Mouse (Mus musculus): ENCODE results near the gene Eefsec. TPM values are rescaled to one million over a fixed set of nuclear protein-coding genes. Genes with fewer than 3 reads are reported as not detected.

The Eefsec gene
- polyA plus RNA-seq, 1 experiment from 2014 or later, result 37.7 TPM

- H3K4me1 ChIP-seq, result peaks cover 16% of the 10 kb centered on the region; the same call in 1 of the 2 replicates
- no peaks in the 10 kb centered on the region for H3K9me3 ChIP-seq
- no peak for ATAC-seq (ENCODE audit: borderline replicate concordance, extremely low read depth, low FRiP score, low TSS enrichment)
- 48% methylated on average over 5 of the region's 5 CpGs for WGBS
- no peak overlapping the region for H3K4me2 ChIP-seq
- H3K9ac ChIP-seq, result no peak overlapping the region
- no peak overlapping the region for H3K27ac ChIP-seq
- no peak overlapping the region for H3K4me3 ChIP-seq
- no peaks in the 10 kb centered on the region for H3K27me3 ChIP-seq
- no peaks in the 10 kb centered on the region for H3K36me3 ChIP-seq
Measured at GRCm38 (mm10) chr6:88409492-88409891, 36.8 kb downstream of the Eefsec start.

DNA sequence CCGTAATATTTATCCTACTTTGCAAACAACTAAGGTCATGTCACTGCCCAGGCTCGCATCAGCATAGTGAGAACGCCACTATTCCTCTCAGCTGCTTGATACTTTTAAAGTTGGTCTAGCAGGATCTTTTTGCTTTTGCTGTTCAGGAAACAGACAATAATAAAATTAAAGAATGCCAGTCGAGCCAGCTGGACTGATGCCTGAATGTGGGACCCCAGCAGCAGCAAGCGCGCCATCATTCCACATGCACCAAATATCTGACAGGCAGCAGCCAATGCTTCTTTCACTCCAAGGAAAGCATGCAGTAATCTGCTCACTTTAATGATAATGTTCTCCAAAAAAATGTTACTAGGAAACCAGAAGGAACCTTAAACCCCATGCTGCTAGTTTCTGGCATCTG is 45.9 kb downstream of the Eefsec start:
- WGBS, result 52% methylated on average over 6 of the region's 6 CpGs
- Histone ChIP-seq H3K27ac (no peak overlapping the region), H3K4me3 (no peak overlapping the region), H3K4me2 (no peak overlapping the region), H3K4me1 (no peaks in the 10 kb centered on the region), H3K27me3 (no peaks in the 10 kb centered on the region), H3K9ac (no peak overlapping the region), H3K9me3 (no peaks in the 10 kb centered on the region), H3K36me3 (no peaks in the 10 kb centered on the region)
- ATAC-seq (ENCODE audit: borderline replicate concordance, extremely low read depth, low FRiP score, low TSS enrichment), result no peak

DNA sequence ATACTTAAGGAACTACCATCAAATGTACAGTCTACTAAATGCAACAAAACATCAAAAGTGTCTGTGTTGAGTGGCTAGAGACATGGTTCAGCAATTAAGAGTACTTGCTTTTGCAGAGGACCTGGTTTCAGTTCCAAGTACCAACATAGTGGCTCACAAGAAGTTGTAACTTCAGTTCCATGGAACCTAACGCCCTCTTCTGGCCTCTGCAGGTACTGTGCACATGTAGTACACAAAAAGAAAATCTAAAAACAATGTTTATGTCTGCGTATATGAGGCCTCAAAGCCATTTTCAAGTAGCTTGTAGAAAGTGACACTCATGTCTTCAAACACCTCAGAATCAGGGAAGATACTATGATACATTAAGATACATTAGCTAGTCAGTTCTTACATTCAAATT is 48.4 kb downstream of the Eefsec start:
- Histone ChIP-seq H3K4me1 (no peaks in the 10 kb centered on the region), H3K27me3 (no peaks in the 10 kb centered on the region), H3K27ac (no peak overlapping the region), H3K4me3 (no peak overlapping the region), H3K9me3 (no peaks in the 10 kb centered on the region), H3K36me3 (no peaks in the 10 kb centered on the region), H3K4me2 (no peak overlapping the region), H3K9ac (no peak overlapping the region)
- 64% methylated on average over 2 of the region's 2 CpGs for WGBS
- no peak for ATAC-seq (ENCODE audit: borderline replicate concordance, extremely low read depth, low FRiP score, low TSS enrichment)

- Histone ChIP-seq H3K36me3 (no peaks in the 10 kb centered on the region), H3K4me3 (no peak overlapping the region), H3K9ac (no peak overlapping the region), H3K4me2 (no peak overlapping the region), H3K4me1 (peaks cover 38% of the 10 kb centered on the region), H3K27ac (peak overlapping the region; percentile 68), H3K9me3 (no peaks in the 10 kb centered on the region), H3K27me3 (no peaks in the 10 kb centered on the region)
- 56% methylated on average over 5 of the region's 5 CpGs for WGBS
- peak; percentile 62; the same call in 1 of the 2 replicates for ATAC-seq (ENCODE audit: borderline replicate concordance, extremely low read depth, low FRiP score, low TSS enrichment)
Measured at GRCm38 (mm10) chr6:88388946-88389345, 57.4 kb downstream of the Eefsec start.

DNA sequence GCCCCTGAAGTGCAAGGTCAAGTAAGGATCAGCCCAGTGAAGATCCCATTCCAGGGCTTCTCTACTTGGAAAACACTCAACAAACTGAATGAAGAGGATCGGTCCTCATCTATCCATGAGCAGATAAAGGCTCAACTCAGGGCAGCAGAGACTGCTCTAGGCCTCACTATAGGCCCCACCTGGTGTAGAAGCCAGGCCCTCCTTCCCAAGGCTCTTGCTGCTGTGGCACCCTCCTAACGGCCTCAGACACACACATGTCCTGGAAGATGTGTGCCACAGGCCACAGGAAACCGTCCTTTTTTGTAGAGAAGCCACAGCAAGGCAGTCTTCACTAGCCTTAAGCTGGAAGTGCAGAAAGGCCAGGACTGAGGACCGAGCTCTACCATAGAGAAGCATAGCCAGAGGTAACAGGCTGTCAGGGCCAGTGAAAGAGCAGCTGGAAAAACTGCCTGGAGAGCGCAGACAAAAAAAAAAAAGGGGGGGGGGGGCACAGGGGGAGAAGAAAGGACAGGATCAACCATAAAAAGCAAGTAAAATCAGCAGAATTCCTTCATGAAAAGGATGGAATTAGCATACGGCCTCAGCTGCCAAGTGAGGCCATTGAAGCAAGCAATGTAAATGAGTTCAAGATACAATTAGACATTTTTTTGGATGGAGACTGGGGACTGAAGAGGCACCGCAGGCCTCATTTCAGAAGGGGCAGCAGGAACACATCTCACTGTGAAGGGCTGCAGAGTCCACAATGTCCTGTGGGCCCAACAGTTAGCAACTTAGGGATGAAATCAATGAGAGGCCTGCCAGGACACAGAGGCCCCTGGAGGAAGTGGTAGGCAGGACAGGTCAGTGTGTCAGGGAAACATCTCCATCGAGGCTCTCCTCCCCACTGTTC is 58.3 kb downstream of the Eefsec start:
- ATAC-seq (ENCODE audit: borderline replicate concordance, extremely low read depth, low FRiP score, low TSS enrichment), result peak; percentile 53; the same call in 1 of the 2 replicates
- no peaks in the 10 kb centered on the region for H3K27me3 ChIP-seq
- peak overlapping the region; percentile 68 for H3K27ac ChIP-seq
- H3K4me2 ChIP-seq, result no peak overlapping the region
- no peaks in the 10 kb centered on the region for H3K9me3 ChIP-seq
- H3K36me3 ChIP-seq, result no peaks in the 10 kb centered on the region
- H3K4me1 ChIP-seq, result peaks cover 38% of the 10 kb centered on the region
- 63% methylated on average over 8 of the region's 8 CpGs for WGBS
- H3K4me3 ChIP-seq, result no peak overlapping the region
- no peak overlapping the region for H3K9ac ChIP-seq

GRCm38 (mm10) chr6:88384420-88385053 is 61.8 kb downstream of the Eefsec start:
- 63% methylated on average over 8 of the region's 8 CpGs for WGBS
- Histone ChIP-seq H3K36me3 (no peaks in the 10 kb centered on the region), H3K27me3 (no peaks in the 10 kb centered on the region), H3K9me3 (no peaks in the 10 kb centered on the region), H3K27ac (no peak overlapping the region), H3K4me2 (no peak overlapping the region), H3K4me1 (peaks cover 41% of the 10 kb centered on the region), H3K9ac (no peak overlapping the region), H3K4me3 (no peak overlapping the region)
- ATAC-seq (ENCODE audit: borderline replicate concordance, extremely low read depth, low FRiP score, low TSS enrichment), result no peak

- no peak overlapping the region for H3K27ac ChIP-seq
- no peaks in the 10 kb centered on the region for H3K27me3 ChIP-seq
- no peak overlapping the region for H3K4me3 ChIP-seq
- H3K9me3 ChIP-seq, result no peaks in the 10 kb centered on the region
- no peak overlapping the region for H3K4me2 ChIP-seq
- ATAC-seq (ENCODE audit: borderline replicate concordance, extremely low read depth, low FRiP score, low TSS enrichment), result no peak
- peaks cover 38% of the 10 kb centered on the region for H3K4me1 ChIP-seq
- H3K9ac ChIP-seq, result no peak overlapping the region
- H3K36me3 ChIP-seq, result no peaks in the 10 kb centered on the region
Measured at GRCm38 (mm10) chr6:88383734-88384133, 62.6 kb downstream of the Eefsec start.

- H3K27ac ChIP-seq, result no peak overlapping the region
- H3K4me1 ChIP-seq, result peaks cover 15% of the 10 kb centered on the region; the same call in 1 of the 2 replicates
- WGBS, result 31% methylated on average over 3 of the region's 3 CpGs
Measured at GRCm38 (mm10) chr6:88379756-88380155, 66.6 kb downstream of the Eefsec start.

GRCm38 (mm10) chr6:88378829-88379228 is 67.5 kb downstream of the Eefsec start:
- 68% methylated on average over 1 of the region's 1 CpGs for WGBS
- ATAC-seq (ENCODE audit: borderline replicate concordance, extremely low read depth, low FRiP score, low TSS enrichment), result no peak
- Histone ChIP-seq H3K9ac (no peak overlapping the region), H3K4me3 (no peak overlapping the region), H3K4me2 (no peak overlapping the region), H3K36me3 (no peaks in the 10 kb centered on the region), H3K27me3 (no peaks in the 10 kb centered on the region), H3K9me3 (no peaks in the 10 kb centered on the region), H3K4me1 (peaks cover 15% of the 10 kb centered on the region; the same call in 1 of the 2 replicates), H3K27ac (no peak overlapping the region)

More at GRCm38 (mm10) chr6:88379756-88380155, 66.6 kb downstream of the Eefsec start:
- no peak for ATAC-seq (ENCODE audit: borderline replicate concordance, extremely low read depth, low FRiP score, low TSS enrichment)
- no peak overlapping the region for H3K4me3 ChIP-seq
- H3K9ac ChIP-seq, result no peak overlapping the region
- no peaks in the 10 kb centered on the region for H3K27me3 ChIP-seq
- no peaks in the 10 kb centered on the region for H3K9me3 ChIP-seq
- H3K4me2 ChIP-seq, result no peak overlapping the region
- H3K36me3 ChIP-seq, result no peaks in the 10 kb centered on the region

DNA sequence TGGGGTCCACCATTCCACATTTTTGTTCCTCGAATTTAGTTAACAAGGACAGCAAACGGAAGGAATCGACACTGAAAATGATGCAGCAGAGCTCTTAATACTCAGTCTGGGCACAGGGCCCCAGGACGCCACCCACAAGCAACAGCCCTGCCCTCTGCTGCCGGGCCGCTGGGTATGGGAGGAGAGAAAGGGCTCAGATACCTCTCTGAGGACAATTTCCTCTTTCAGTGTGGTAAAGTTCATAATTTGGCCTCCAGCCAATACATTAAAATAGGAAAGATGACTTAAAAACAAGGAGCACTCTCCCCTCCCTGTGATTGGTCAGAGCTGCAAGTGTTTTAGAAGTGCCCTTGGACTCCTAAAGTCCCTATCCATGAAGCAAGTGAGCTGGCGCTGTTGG is 72.1 kb downstream of the Eefsec start:
- Histone ChIP-seq H3K27ac (no peak overlapping the region), H3K36me3 (no peaks in the 10 kb centered on the region), H3K9ac (no peak overlapping the region), H3K4me2 (no peak overlapping the region), H3K9me3 (no peaks in the 10 kb centered on the region), H3K4me1 (peaks cover 26% of the 10 kb centered on the region), H3K27me3 (no peaks in the 10 kb centered on the region), H3K4me3 (no peak overlapping the region)
- WGBS, result 47% methylated on average over 7 of the region's 7 CpGs
- no peak for ATAC-seq (ENCODE audit: borderline replicate concordance, extremely low read depth, low FRiP score, low TSS enrichment)

GRCm38 (mm10) chr6:88369851-88370635 is 76.3 kb downstream of the Eefsec start:
- Histone ChIP-seq H3K4me3 (no peak overlapping the region), H3K9me3 (no peaks in the 10 kb centered on the region), H3K4me2 (no peak overlapping the region), H3K4me1 (peaks cover 23% of the 10 kb centered on the region), H3K9ac (no peak overlapping the region), H3K27ac (0 out of 2 replicates have a peak overlapping the region, but pooled peaks have one; percentile 27), H3K36me3 (no peaks in the 10 kb centered on the region), H3K27me3 (no peaks in the 10 kb centered on the region)
- 52% methylated on average over 8 of the region's 8 CpGs for WGBS
- ATAC-seq (ENCODE audit: borderline replicate concordance, extremely low read depth, low FRiP score, low TSS enrichment), result peak; percentile 77; the same call in 1 of the 2 replicates

Data from lung, embryonic 15.5 days (tissue).